Mouse (Mus musculus) midbrain, embryonic 10.5 days (tissue): ENCODE measurements at regions not wholly inside any gene's neighbourhood (a gene's known extent, or its start where the extent isn't known, plus 50 kb on each side); places are given as distances from the start of the nearest gene placed in this dataset.

Experiments used
- DNase-seq: peaks from one replicate; pipeline ENCODE4 v3.0.0-alpha.2; 2017; ENCODE audit warnings: low spot score
- H3K27ac ChIP-seq: fragments of 300-500 bp; sonication (generic); replicated peaks from 2 replicates; pipeline ENCODE4 v1.5.1; 2016; ENCODE audit warnings: mild to moderate bottlenecking
- H3K27me3 ChIP-seq: fragments of 300-500 bp; sonication (generic); 2 replicates; pipeline ENCODE4 v1.6.1; 2016; ENCODE audit warnings: low read depth, mild to moderate bottlenecking; ENCODE audit not compliant: poor library complexity, severe bottlenecking
- H3K36me3 ChIP-seq: fragments of 300-500 bp; sonication (generic); 2 replicates; pipeline ENCODE4 v1.6.1; 2016; ENCODE audit warnings: mild to moderate bottlenecking, moderate library complexity
- H3K4me1 ChIP-seq: fragments of 300-500 bp; sonication (generic); 2 replicates; pipeline ENCODE4 v1.6.1; 2016
- H3K4me3 ChIP-seq: fragments of 300-500 bp; sonication (generic); 2 replicates; pipeline ENCODE4 v1.5.1; 2016; ENCODE audit warnings: mild to moderate bottlenecking, moderate library complexity
- H3K9me3 ChIP-seq: fragments of 300-500 bp; sonication (generic); replicated peaks from 2 replicates; pipeline ENCODE4 v1.6.1; 2016; ENCODE audit warnings: mild to moderate bottlenecking
- WGBS: fragments of 180-500 bp; shearing (Covaris S2); methylation state at CpG from one replicate; pipeline ENCODE4 v1.1.7; 2016; 5-methylcytosine and 5-hydroxymethylcytosine counted together

- Histone ChIP-seq H3K9me3 (no peaks in the 10 kb centered on the region), H3K27ac (no peak overlapping the region), H3K4me3 (no peak overlapping the region), H3K27me3 (no peaks in the 10 kb centered on the region), H3K4me1 (no peaks in the 10 kb centered on the region), H3K36me3 (no peaks in the 10 kb centered on the region)
- WGBS = 76% methylated on average over 6 of the region's 6 CpGs
- DNase-seq = no peak
These were observed 283.5 kb upstream of the Emcn start for GRCm38 (mm10) chr3:137057225-137057910.

- H3K36me3 ChIP-seq = no peaks in the 10 kb centered on the region
- no peak overlapping the region for H3K4me3 ChIP-seq
- WGBS = 90% methylated on average over 4 of the region's 4 CpGs
- no peaks in the 10 kb centered on the region for H3K4me1 ChIP-seq
- DNase-seq = no peak
- no peak overlapping the region for H3K27ac ChIP-seq
- no peaks in the 10 kb centered on the region for H3K9me3 ChIP-seq
- H3K27me3 ChIP-seq = no peaks in the 10 kb centered on the region
These were observed 283.0 kb upstream of the Emcn start for GRCm38 (mm10) chr3:137057911-137058260.

GRCm38 (mm10) chr3:137062067-137062466 is 278.8 kb upstream of the Emcn start:
- Histone ChIP-seq H3K27me3 (no peaks in the 10 kb centered on the region), H3K36me3 (no peaks in the 10 kb centered on the region), H3K4me1 (no peaks in the 10 kb centered on the region), H3K9me3 (no peaks in the 10 kb centered on the region), H3K4me3 (no peak overlapping the region), H3K27ac (no peak overlapping the region)
- no peak for DNase-seq
- WGBS = 73% methylated on average over 2 of the region's 2 CpGs

GRCm38 (mm10) chr3:137067336-137067735 is 273.5 kb upstream of the Emcn start:
- no peaks in the 10 kb centered on the region for H3K27me3 ChIP-seq
- no peak overlapping the region for H3K27ac ChIP-seq
- DNase-seq = no peak
- 95% methylated on average over 1 of the region's 1 CpGs for WGBS
- no peak overlapping the region for H3K4me3 ChIP-seq
- no peaks in the 10 kb centered on the region for H3K9me3 ChIP-seq
- no peaks in the 10 kb centered on the region for H3K36me3 ChIP-seq
- H3K4me1 ChIP-seq = no peaks in the 10 kb centered on the region

DNA sequence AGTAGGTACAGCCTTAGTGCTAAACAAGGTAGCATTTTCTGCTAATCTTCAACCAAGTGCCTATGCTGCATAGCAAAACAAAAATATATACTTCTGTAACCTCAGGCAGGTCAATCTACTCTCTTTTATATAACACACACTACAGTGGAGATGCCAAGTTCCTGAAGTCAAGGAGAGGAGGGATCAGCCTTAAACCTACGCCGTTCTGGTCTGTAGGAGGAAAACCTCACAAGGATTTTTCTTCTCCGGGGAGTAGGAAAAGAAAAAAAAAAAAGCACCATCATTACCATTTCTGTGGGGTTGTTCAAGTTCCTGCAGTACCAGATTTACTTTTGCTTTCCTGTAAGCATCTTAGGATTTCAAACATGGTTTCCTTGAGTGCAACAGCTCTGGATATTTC is 271.5 kb upstream of the Emcn start:
- H3K27me3 ChIP-seq = no peaks in the 10 kb centered on the region
- H3K4me1 ChIP-seq = no peaks in the 10 kb centered on the region
- no peak overlapping the region for H3K4me3 ChIP-seq
- H3K27ac ChIP-seq = no peak overlapping the region
- WGBS = 82% methylated on average over 3 of the region's 3 CpGs
- no peaks in the 10 kb centered on the region for H3K9me3 ChIP-seq
- DNase-seq = no peak
- no peaks in the 10 kb centered on the region for H3K36me3 ChIP-seq

GRCm38 (mm10) chr3:137077718-137078599 is 262.9 kb upstream of the Emcn start:
- H3K27me3 ChIP-seq = no peaks in the 10 kb centered on the region
- no peaks in the 10 kb centered on the region for H3K9me3 ChIP-seq
- no peaks in the 10 kb centered on the region for H3K36me3 ChIP-seq
- no peaks in the 10 kb centered on the region for H3K4me1 ChIP-seq
- no peak overlapping the region for H3K27ac ChIP-seq
- WGBS = 92% methylated on average over 13 of the region's 13 CpGs
- no peak overlapping the region for H3K4me3 ChIP-seq
- DNase-seq = no peak

- WGBS = 89% methylated on average over 3 of the region's 3 CpGs
- no peak for DNase-seq
- H3K4me1 ChIP-seq = no peaks in the 10 kb centered on the region
These were observed 262.3 kb upstream of the Emcn start for GRCm38 (mm10) chr3:137078600-137078975.

DNA sequence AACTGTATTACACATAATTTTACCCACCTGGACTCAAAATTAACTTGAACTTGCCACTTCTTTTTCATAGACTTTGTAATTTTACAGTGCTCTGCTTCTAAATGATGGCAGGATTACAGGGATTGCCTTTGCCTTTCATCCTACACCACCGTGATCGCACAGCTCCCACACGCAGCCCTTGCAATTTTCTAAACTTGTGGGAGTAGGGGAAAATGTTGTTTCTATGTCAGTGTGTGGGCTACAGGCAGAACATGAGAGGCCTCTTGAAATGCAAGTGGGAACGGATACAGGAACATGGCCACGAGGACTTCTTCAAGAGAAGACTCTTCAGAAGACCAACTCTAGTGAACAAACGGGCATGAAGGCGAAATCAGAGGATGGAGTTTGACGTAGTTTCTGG is 254.0 kb upstream of the Emcn start:
- Histone ChIP-seq H3K27me3 (no peaks in the 10 kb centered on the region), H3K27ac (no peak overlapping the region), H3K36me3 (no peaks in the 10 kb centered on the region), H3K9me3 (0 out of 2 replicates have a peak, but pooled peaks cover 2% of the 10 kb centered on the region), H3K4me3 (no peak overlapping the region), H3K4me1 (no peaks in the 10 kb centered on the region)
- WGBS = 92% methylated on average over 8 of the region's 8 CpGs
- no peak for DNase-seq

More at GRCm38 (mm10) chr3:137078600-137078975, 262.3 kb upstream of the Emcn start:
- Histone ChIP-seq H3K27me3 (no peaks in the 10 kb centered on the region), H3K4me3 (no peak overlapping the region), H3K36me3 (no peaks in the 10 kb centered on the region), H3K9me3 (no peaks in the 10 kb centered on the region), H3K27ac (no peak overlapping the region)

GRCm38 (mm10) chr3:137100627-137101404 is 240.1 kb upstream of the Emcn start:
- WGBS = 71% methylated on average over 4 of the region's 4 CpGs
- Histone ChIP-seq H3K4me1 (no peaks in the 10 kb centered on the region), H3K27ac (no peak overlapping the region), H3K4me3 (no peak overlapping the region), H3K36me3 (no peaks in the 10 kb centered on the region), H3K27me3 (no peaks in the 10 kb centered on the region), H3K9me3 (no peaks in the 10 kb centered on the region)
- no peak for DNase-seq

DNA sequence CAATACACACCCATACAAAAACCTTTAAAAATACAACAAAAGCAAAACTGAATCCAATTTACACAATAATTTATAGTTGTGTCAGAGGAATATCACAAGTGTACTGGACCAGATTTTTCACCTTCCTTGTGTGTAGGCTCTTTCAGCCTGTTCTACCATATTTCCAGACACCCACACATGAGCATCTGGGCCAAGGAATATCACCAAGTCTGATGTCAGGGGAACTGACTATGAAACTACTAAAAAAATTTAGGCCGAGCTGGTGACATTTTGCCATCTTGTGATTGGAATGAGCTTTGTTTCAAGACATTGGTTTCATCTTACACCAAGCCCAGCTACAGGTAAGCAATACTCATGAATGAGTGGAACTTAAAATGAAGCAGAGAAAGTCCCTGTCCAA is 234.9 kb upstream of the Emcn start:
- no peaks in the 10 kb centered on the region for H3K4me1 ChIP-seq
- H3K27ac ChIP-seq = no peak overlapping the region
- H3K27me3 ChIP-seq = no peaks in the 10 kb centered on the region
- H3K9me3 ChIP-seq = no peaks in the 10 kb centered on the region
- no peak overlapping the region for H3K4me3 ChIP-seq
- H3K36me3 ChIP-seq = no peaks in the 10 kb centered on the region
- WGBS = 95% methylated on average over 1 of the region's 1 CpGs
- no peak for DNase-seq

DNA sequence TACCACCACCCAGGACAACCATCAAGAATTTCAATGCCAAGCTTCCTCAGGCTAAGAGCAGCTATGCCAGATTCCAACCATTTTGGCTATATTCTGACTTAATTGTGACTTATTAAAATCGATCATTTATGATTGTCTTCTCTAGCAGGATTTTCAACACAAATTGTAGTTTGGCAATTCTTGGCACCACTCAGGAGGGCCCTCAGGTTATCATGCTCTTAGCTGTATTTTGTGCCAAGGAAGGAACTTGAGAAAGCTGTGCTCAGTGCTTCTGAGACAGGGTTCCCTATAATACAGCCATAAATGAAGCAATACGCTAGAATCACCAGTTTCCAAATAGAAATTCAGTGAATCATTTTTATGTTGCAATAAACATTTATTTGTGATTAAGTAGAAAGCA is 232.7 kb upstream of the Emcn start:
- H3K36me3 ChIP-seq = no peaks in the 10 kb centered on the region
- WGBS = 87% methylated on average over 2 of the region's 2 CpGs
- H3K9me3 ChIP-seq = no peaks in the 10 kb centered on the region
- no peak for DNase-seq
- no peaks in the 10 kb centered on the region for H3K4me1 ChIP-seq
- no peak overlapping the region for H3K4me3 ChIP-seq
- H3K27me3 ChIP-seq = no peaks in the 10 kb centered on the region
- no peak overlapping the region for H3K27ac ChIP-seq

- Histone ChIP-seq H3K4me1 (no peaks in the 10 kb centered on the region), H3K9me3 (no peaks in the 10 kb centered on the region), H3K27me3 (no peaks in the 10 kb centered on the region), H3K4me3 (no peak overlapping the region), H3K36me3 (no peaks in the 10 kb centered on the region), H3K27ac (no peak overlapping the region)
- 91% methylated on average over 9 of the region's 9 CpGs for WGBS
- DNase-seq = no peak
These were observed 231.1 kb upstream of the Emcn start for GRCm38 (mm10) chr3:137109786-137110185.

GRCm38 (mm10) chr3:137110485-137110884 is 230.4 kb upstream of the Emcn start:
- Histone ChIP-seq H3K4me3 (no peak overlapping the region), H3K4me1 (no peaks in the 10 kb centered on the region), H3K9me3 (no peaks in the 10 kb centered on the region), H3K27me3 (no peaks in the 10 kb centered on the region), H3K36me3 (no peaks in the 10 kb centered on the region), H3K27ac (no peak overlapping the region)
- 88% methylated on average over 4 of the region's 4 CpGs for WGBS
- no peak for DNase-seq
